Mouse (Mus musculus) lung, postnatal 0 days (tissue): ENCODE measurements around the gene Mettl1.

Source experiments
- CTCF ChIP-seq: IDR thresholded peaks from 2 replicates; pipeline ENCODE4 v1.5.1; 2016; ENCODE audit warnings: antibody characterized with exemption, mild to moderate bottlenecking
- EP300 ChIP-seq: IDR thresholded peaks from 2 replicates; pipeline ENCODE4 v1.6.1; 2016; ENCODE audit warnings: antibody characterized with exemption, mild to moderate bottlenecking, control low read depth

DNA sequence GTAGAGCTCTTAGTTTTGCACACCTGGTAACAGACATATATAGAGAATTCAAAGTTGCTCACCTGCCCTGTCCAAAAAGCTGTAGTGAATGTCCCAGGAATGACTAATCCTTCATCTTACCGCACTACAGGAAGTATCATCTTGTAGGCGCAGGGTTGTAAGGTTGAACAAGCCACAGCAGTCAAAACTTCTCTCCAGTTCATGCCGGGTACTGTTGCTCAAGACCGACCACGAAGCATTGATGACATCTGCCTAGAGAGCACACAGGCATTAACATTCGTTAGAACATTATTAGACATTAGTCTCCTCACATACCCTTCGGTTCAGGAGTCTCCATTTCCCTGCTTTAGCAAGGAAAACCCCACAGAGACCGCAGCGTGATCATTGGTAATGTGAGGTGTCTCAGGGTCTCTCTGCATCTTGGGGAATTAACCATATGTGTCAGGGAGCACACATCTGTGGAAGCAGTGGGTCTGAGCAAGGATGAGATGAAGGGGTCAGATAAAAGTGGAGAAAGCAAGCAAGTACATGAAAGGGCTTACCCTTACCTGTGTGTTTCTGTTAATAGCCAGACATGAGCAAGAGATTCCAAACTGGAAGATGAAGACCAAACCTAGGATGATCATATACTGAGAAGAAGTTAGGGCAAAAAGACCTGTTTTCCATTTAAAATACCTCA is 27.3 kb downstream of the Mettl1 start:
- no peak for TF ChIP-seq EP300
- TF ChIP-seq CTCF: no peak
